Mouse (Mus musculus): Measurements from ENCODE around the gene Grifin.
A peak's percentile ranks its signal among the peaks of the same experiment; 100 is the strongest.

The Grifin gene

GRCm38 (mm10) chr5:140546332-140546731 is 18.5 kb downstream of the Grifin start:
- no peak for DNase-seq (ENCODE audit: low read depth, low spot score)
- Histone ChIP-seq H3K36me3 (ENCODE audit: control insufficient read depth, insufficient read depth, low read length, poor library complexity, severe bottlenecking) (no peaks in the 10 kb centered on the region), H3K27me3 (ENCODE audit: control insufficient read depth, insufficient read depth, low read length, poor library complexity, severe bottlenecking) (no peaks in the 10 kb centered on the region)

- DNase-seq (ENCODE audit: low read depth, low spot score), result no peak
- Histone ChIP-seq H3K36me3 (ENCODE audit: control insufficient read depth, insufficient read depth, low read length, poor library complexity, severe bottlenecking) (no peaks in the 10 kb centered on the region), H3K27me3 (ENCODE audit: control insufficient read depth, insufficient read depth, low read length, poor library complexity, severe bottlenecking) (no peaks in the 10 kb centered on the region)
Observed at GRCm38 (mm10) chr5:140545651-140546050, 19.2 kb downstream of the Grifin start.

GRCm38 (mm10) chr5:140542811-140543575 is 21.9 kb downstream of the Grifin start:
- Histone ChIP-seq H3K36me3 (ENCODE audit: control insufficient read depth, insufficient read depth, low read length, poor library complexity, severe bottlenecking) (no peaks in the 10 kb centered on the region), H3K27me3 (ENCODE audit: control insufficient read depth, insufficient read depth, low read length, poor library complexity, severe bottlenecking) (no peaks in the 10 kb centered on the region)
- DNase-seq (ENCODE audit: low read depth, low spot score), result no peak

GRCm38 (mm10) chr5:140540106-140540505 is 24.8 kb downstream of the Grifin start:
- H3K27me3 ChIP-seq (ENCODE audit: control insufficient read depth, insufficient read depth, low read length, poor library complexity, severe bottlenecking), result no peaks in the 10 kb centered on the region
- DNase-seq (ENCODE audit: low read depth, low spot score), result peak; percentile 90
- no peaks in the 10 kb centered on the region for H3K36me3 ChIP-seq (ENCODE audit: control insufficient read depth, insufficient read depth, low read length, poor library complexity, severe bottlenecking)

GRCm38 (mm10) chr5:140538111-140538683 is 26.7 kb downstream of the Grifin start:
- no peaks in the 10 kb centered on the region for H3K36me3 ChIP-seq (ENCODE audit: control insufficient read depth, insufficient read depth, low read length, poor library complexity, severe bottlenecking)
- DNase-seq (ENCODE audit: low read depth, low spot score), result no peak
- no peaks in the 10 kb centered on the region for H3K27me3 ChIP-seq (ENCODE audit: control insufficient read depth, insufficient read depth, low read length, poor library complexity, severe bottlenecking)

- Histone ChIP-seq H3K36me3 (ENCODE audit: control insufficient read depth, insufficient read depth, low read length, poor library complexity, severe bottlenecking) (peaks cover 6% of the 10 kb centered on the region), H3K27me3 (ENCODE audit: control insufficient read depth, insufficient read depth, low read length, poor library complexity, severe bottlenecking) (no peaks in the 10 kb centered on the region)
- no peak for DNase-seq (ENCODE audit: low read depth, low spot score)
Observed at GRCm38 (mm10) chr5:140526754-140527153, 38.1 kb downstream of the Grifin start.

GRCm38 (mm10) chr5:140521196-140521595 is 43.7 kb downstream of the Grifin start:
- DNase-seq (ENCODE audit: low read depth, low spot score), result no peak
- H3K27me3 ChIP-seq (ENCODE audit: control insufficient read depth, insufficient read depth, low read length, poor library complexity, severe bottlenecking), result no peaks in the 10 kb centered on the region
- peaks cover 6% of the 10 kb centered on the region for H3K36me3 ChIP-seq (ENCODE audit: control insufficient read depth, insufficient read depth, low read length, poor library complexity, severe bottlenecking)

GRCm38 (mm10) chr5:140517921-140518230 is 47.0 kb downstream of the Grifin start:
- DNase-seq (ENCODE audit: low read depth, low spot score), result no peak
- H3K27me3 ChIP-seq (ENCODE audit: control insufficient read depth, insufficient read depth, low read length, poor library complexity, severe bottlenecking), result no peaks in the 10 kb centered on the region
- no peaks in the 10 kb centered on the region for H3K36me3 ChIP-seq (ENCODE audit: control insufficient read depth, insufficient read depth, low read length, poor library complexity, severe bottlenecking)

- H3K36me3 ChIP-seq (ENCODE audit: control insufficient read depth, insufficient read depth, low read length, poor library complexity, severe bottlenecking), result no peaks in the 10 kb centered on the region
- peak; percentile 45 for DNase-seq (ENCODE audit: low read depth, low spot score)
- H3K27me3 ChIP-seq (ENCODE audit: control insufficient read depth, insufficient read depth, low read length, poor library complexity, severe bottlenecking), result no peaks in the 10 kb centered on the region
Observed at GRCm38 (mm10) chr5:140517159-140517920, 47.5 kb downstream of the Grifin start.

GRCm38 (mm10) chr5:140514799-140515486 is 49.9 kb downstream of the Grifin start:
- DNase-seq (ENCODE audit: low read depth, low spot score), result no peak
- H3K36me3 ChIP-seq (ENCODE audit: control insufficient read depth, insufficient read depth, low read length, poor library complexity, severe bottlenecking), result no peaks in the 10 kb centered on the region
- H3K27me3 ChIP-seq (ENCODE audit: control insufficient read depth, insufficient read depth, low read length, poor library complexity, severe bottlenecking), result no peaks in the 10 kb centered on the region

- Histone ChIP-seq H3K27me3 (ENCODE audit: control insufficient read depth, insufficient read depth, low read length, poor library complexity, severe bottlenecking) (no peaks in the 10 kb centered on the region), H3K36me3 (ENCODE audit: control insufficient read depth, insufficient read depth, low read length, poor library complexity, severe bottlenecking) (no peaks in the 10 kb centered on the region)
- DNase-seq (ENCODE audit: low read depth, low spot score), result peak; percentile 81
Observed at GRCm38 (mm10) chr5:140513921-140514320, 51.0 kb downstream of the Grifin start.

All from splenic B cell, adult 2 months (primary cell).